Mouse (Mus musculus) hindbrain, embryonic 16.5 days (tissue): ENCODE results near the gene Rcsd1. TPM values are rescaled to one million over a fixed set of nuclear protein-coding genes. Genes with fewer than 3 reads are reported as not detected.
A peak's percentile ranks its signal among the peaks of the same experiment; 100 is the strongest.

Experiments
- ATAC-seq: fragments of 200-750 bp; cut with Nextera tagmentation; 2 replicates; pipeline ENCODE4 v1.8.0; 2017; ENCODE audit warnings: moderate TSS enrichment, moderate library complexity
- H3K27ac ChIP-seq: fragments of 300-500 bp; sonication (generic); 2 replicates; pipeline ENCODE4 v1.5.1; 2014; ENCODE audit warnings: low read depth, mild to moderate bottlenecking, control low read depth, low read length, moderate library complexity
- H3K27me3 ChIP-seq: fragments of 300-500 bp; sonication (generic); replicated peaks from 2 replicates; pipeline ENCODE4 v1.6.1; 2014; ENCODE audit warnings: low read length; ENCODE audit not compliant: control insufficient read depth, insufficient read depth
- H3K36me3 ChIP-seq: fragments of 300-500 bp; sonication (generic); 2 replicates; pipeline ENCODE4 v1.6.1; 2014; ENCODE audit warnings: mild to moderate bottlenecking, low read length, moderate library complexity, mixed read lengths; ENCODE audit not compliant: control insufficient read depth, insufficient read depth
- H3K4me1 ChIP-seq: fragments of 300-500 bp; sonication (generic); 2 replicates; pipeline ENCODE4 v1.6.1; 2014; ENCODE audit warnings: low read depth, low read length; ENCODE audit not compliant: control insufficient read depth, insufficient read depth
- H3K4me2 ChIP-seq: fragments of 300-500 bp; sonication (generic); 2 replicates; pipeline ENCODE4 v1.6.1; 2014; ENCODE audit warnings: mild to moderate bottlenecking, low read length, control low read depth, moderate library complexity
- H3K4me3 ChIP-seq: fragments of 300-500 bp; sonication (generic); 2 replicates; pipeline ENCODE4 v1.5.1; 2014; ENCODE audit warnings: mild to moderate bottlenecking, low read length, control low read depth, moderate library complexity
- H3K9ac ChIP-seq: fragments of 300-500 bp; sonication (generic); 2 replicates; pipeline ENCODE4 v1.6.1; 2014; ENCODE audit warnings: low read depth, mild to moderate bottlenecking, control low read depth, low read length, moderate library complexity
- H3K9me3 ChIP-seq: fragments of 300-500 bp; sonication (generic); 2 replicates; pipeline ENCODE4 v1.6.1; 2014; ENCODE audit warnings: mild to moderate bottlenecking, low read length, moderate library complexity; ENCODE audit not compliant: control insufficient read depth
- WGBS: fragments of 180-500 bp; shearing (Covaris S2); extraction: QIAGEN DNeasy Blood & Tissue Kit; methylation state at CpG from one replicate; pipeline ENCODE4 v1.1.7; 2014; 5-methylcytosine and 5-hydroxymethylcytosine counted together
- polyA plus RNA-seq: library from polyadenylated mRNA; unstranded; fragments of >200 nt; fragmentation: Nextera tagmentation; extraction: Ambion mirVana; gene quantifications from 2 replicates; pipeline ENCODE4 v1.2.1, GENCODE M21; 2015

Gene Rcsd1
- polyA plus RNA-seq, 1 experiment from 2014 or later, result 9.5 TPM

GRCm38 (mm10) chr1:165617166-165617891 is 92.2 kb downstream of the Rcsd1 start:
- Histone ChIP-seq H3K36me3 (peaks cover 10% of the 10 kb centered on the region), H3K4me3 (no peak overlapping the region), H3K4me2 (peak overlapping the region; percentile 13; the same call in 1 of the 2 replicates), H3K4me1 (peaks cover 4% of the 10 kb centered on the region), H3K9ac (no peak overlapping the region), H3K9me3 (peaks cover 3% of the 10 kb centered on the region; the same call in 1 of the 2 replicates), H3K27ac (0 out of 2 replicates have a peak overlapping the region, but pooled peaks have one; percentile 20), H3K27me3 (no peaks in the 10 kb centered on the region)
- WGBS, result 27% methylated on average over 15 of the region's 15 CpGs
- peak; percentile 31; the same call in 1 of the 2 replicates for ATAC-seq

GRCm38 (mm10) chr1:165616652-165617051 is 92.9 kb downstream of the Rcsd1 start:
- 48% methylated on average over 7 of the region's 7 CpGs for WGBS
- H3K4me2 ChIP-seq, result peak overlapping the region; percentile 13; the same call in 1 of the 2 replicates
- no peak for ATAC-seq
- no peak overlapping the region; the same call in 1 of the 2 replicates for H3K27ac ChIP-seq
- no peak overlapping the region for H3K9ac ChIP-seq
- peaks cover 4% of the 10 kb centered on the region for H3K4me1 ChIP-seq
- peaks cover 3% of the 10 kb centered on the region; the same call in 1 of the 2 replicates for H3K9me3 ChIP-seq
- no peaks in the 10 kb centered on the region for H3K27me3 ChIP-seq
- H3K36me3 ChIP-seq, result peaks cover 7% of the 10 kb centered on the region
- no peak overlapping the region for H3K4me3 ChIP-seq

- no peak overlapping the region for H3K9ac ChIP-seq
- H3K4me3 ChIP-seq, result no peak overlapping the region
- peaks cover 15% of the 10 kb centered on the region for H3K4me1 ChIP-seq
- WGBS, result 93% methylated on average over 3 of the region's 3 CpGs
- H3K9me3 ChIP-seq, result peaks cover 3% of the 10 kb centered on the region; the same call in 1 of the 2 replicates
- H3K27me3 ChIP-seq, result no peaks in the 10 kb centered on the region
- H3K4me2 ChIP-seq, result no peak overlapping the region
- peaks cover 7% of the 10 kb centered on the region for H3K36me3 ChIP-seq
- no peak overlapping the region for H3K27ac ChIP-seq
- no peak for ATAC-seq
These were observed 94.8 kb downstream of the Rcsd1 start for GRCm38 (mm10) chr1:165614793-165615192.

GRCm38 (mm10) chr1:165613926-165614325 is 95.6 kb downstream of the Rcsd1 start:
- ATAC-seq, result no peak
- no peak overlapping the region for H3K4me3 ChIP-seq
- no peak overlapping the region for H3K9ac ChIP-seq
- no peak overlapping the region for H3K4me2 ChIP-seq
- H3K27me3 ChIP-seq, result no peaks in the 10 kb centered on the region
- peaks cover 19% of the 10 kb centered on the region for H3K4me1 ChIP-seq
- peaks cover 3% of the 10 kb centered on the region; the same call in 1 of the 2 replicates for H3K9me3 ChIP-seq
- peaks cover 7% of the 10 kb centered on the region for H3K36me3 ChIP-seq
- H3K27ac ChIP-seq, result no peak overlapping the region
- 82% methylated on average over 4 of the region's 4 CpGs for WGBS

GRCm38 (mm10) chr1:165612714-165613113 is 96.8 kb downstream of the Rcsd1 start:
- H3K27me3 ChIP-seq, result no peaks in the 10 kb centered on the region
- peaks cover 3% of the 10 kb centered on the region; the same call in 1 of the 2 replicates for H3K9me3 ChIP-seq
- no peak for ATAC-seq
- peaks cover 7% of the 10 kb centered on the region for H3K36me3 ChIP-seq
- H3K9ac ChIP-seq, result no peak overlapping the region
- H3K4me3 ChIP-seq, result no peak overlapping the region
- 72% methylated on average over 5 of the region's 5 CpGs for WGBS
- peaks cover 15% of the 10 kb centered on the region for H3K4me1 ChIP-seq
- H3K4me2 ChIP-seq, result no peak overlapping the region
- no peak overlapping the region for H3K27ac ChIP-seq

GRCm38 (mm10) chr1:165610321-165610999 is 99.1 kb downstream of the Rcsd1 start:
- Histone ChIP-seq H3K27me3 (no peaks in the 10 kb centered on the region), H3K9me3 (peaks cover 3% of the 10 kb centered on the region; the same call in 1 of the 2 replicates), H3K4me3 (no peak overlapping the region), H3K9ac (peak overlapping the region; percentile 3; the same call in 1 of the 2 replicates), H3K4me1 (peaks cover 15% of the 10 kb centered on the region), H3K27ac (peak overlapping the region; percentile 57), H3K4me2 (no peak overlapping the region), H3K36me3 (peaks cover 7% of the 10 kb centered on the region)
- peak; percentile 62 for ATAC-seq
- WGBS, result 19% methylated on average over 9 of the region's 9 CpGs

GRCm38 (mm10) chr1:165609495-165610320 is 99.8 kb downstream of the Rcsd1 start:
- Histone ChIP-seq H3K27me3 (no peaks in the 10 kb centered on the region), H3K9me3 (no peaks in the 10 kb centered on the region), H3K4me3 (no peak overlapping the region), H3K27ac (peak overlapping the region; percentile 33), H3K9ac (peak overlapping the region; percentile 3; the same call in 1 of the 2 replicates), H3K4me2 (no peak overlapping the region), H3K36me3 (peaks cover under 1% of the 10 kb centered on the region; the same call in 1 of the 2 replicates), H3K4me1 (peaks cover 15% of the 10 kb centered on the region)
- ATAC-seq, result peak; percentile 21; the same call in 1 of the 2 replicates
- WGBS, result 46% methylated on average over 7 of the region's 7 CpGs

- 91% methylated on average over 4 of the region's 4 CpGs for WGBS
- H3K4me3 ChIP-seq, result no peak overlapping the region
- no peaks in the 10 kb centered on the region for H3K9me3 ChIP-seq
- peaks cover 3% of the 10 kb centered on the region; the same call in 1 of the 2 replicates for H3K36me3 ChIP-seq
- peaks cover 15% of the 10 kb centered on the region for H3K4me1 ChIP-seq
- no peak for ATAC-seq
- no peak overlapping the region for H3K27ac ChIP-seq
- no peak overlapping the region for H3K4me2 ChIP-seq
- H3K27me3 ChIP-seq, result no peaks in the 10 kb centered on the region
- no peak overlapping the region for H3K9ac ChIP-seq
These were observed 100.7 kb downstream of the Rcsd1 start for GRCm38 (mm10) chr1:165608904-165609303.
